Mouse (Mus musculus) heart, embryonic 14.5 days (tissue): Measurements from ENCODE around the gene Ptpn5. TPM values are rescaled to one million over a fixed set of nuclear protein-coding genes. Genes with fewer than 3 reads are reported as not detected.

Experiments
- ATAC-seq: fragments of 200-750 bp; cut with Nextera tagmentation; 2 replicates; pipeline ENCODE4 v1.8.0; 2017; ENCODE audit warnings: low read depth, moderate TSS enrichment; ENCODE audit not compliant: insufficient number of reproducible peaks, insufficient read depth, low FRiP score
- H3K27ac ChIP-seq, 2 experiments: fragments of 200-500 bp in 1 of 2; fragments of 300-500 bp in 1 of 2; sonication (generic) in 1 of 2; replicated peaks in 1 of 2; 2 replicates each; pipeline ENCODE4 v1.5.1; 2012 to 2014; ENCODE audit warnings: low read depth in 2 of 2, low read length in 2 of 2, control low read depth in 1 of 2, mild to moderate bottlenecking in 1 of 2, mixed read lengths in 1 of 2; ENCODE audit not compliant: control insufficient read depth in 1 of 2, insufficient read depth in 1 of 2
- H3K27me3 ChIP-seq: fragments of 300-500 bp; sonication (generic); 2 replicates; pipeline ENCODE4 v1.6.1; 2014; ENCODE audit warnings: mild to moderate bottlenecking, low read length, control low read depth; ENCODE audit not compliant: control insufficient read depth, insufficient read depth
- H3K36me3 ChIP-seq: fragments of 300-500 bp; sonication (generic); 2 replicates; pipeline ENCODE4 v1.6.1; 2014; ENCODE audit warnings: mild to moderate bottlenecking, control low read depth, low read length, mixed read lengths; ENCODE audit not compliant: control insufficient read depth, insufficient read depth
- H3K4me1 ChIP-seq, 2 experiments: fragments of 200-500 bp in 1 of 2; fragments of 300-500 bp in 1 of 2; sonication (generic) in 1 of 2; 2 replicates each; pipeline ENCODE4 v1.6.1; 2012 to 2014; ENCODE audit warnings: low read length in 2 of 2, control low read depth in 1 of 2, mixed read lengths in 1 of 2; ENCODE audit not compliant: control insufficient read depth in 2 of 2, insufficient read depth in 2 of 2
- H3K4me2 ChIP-seq: fragments of 300-500 bp; sonication (generic); 2 replicates; pipeline ENCODE4 v1.6.1; 2014; ENCODE audit warnings: mild to moderate bottlenecking, low read length
- H3K4me3 ChIP-seq, 2 experiments: fragments of 200-500 bp in 1 of 2; fragments of 300-500 bp in 1 of 2; sonication (generic) in 1 of 2; 2 replicates each; pipeline ENCODE4 v1.5.1; 2012 to 2014; ENCODE audit warnings: low read length in 2 of 2, mild to moderate bottlenecking in 2 of 2, control low read depth in 1 of 2, low read depth in 1 of 2, moderate library complexity in 1 of 2; ENCODE audit not compliant: control insufficient read depth in 1 of 2, insufficient read depth in 1 of 2
- H3K9ac ChIP-seq: fragments of 300-500 bp; sonication (generic); 2 replicates; pipeline ENCODE4 v1.6.1; 2014; ENCODE audit warnings: mild to moderate bottlenecking, low read length
- H3K9me3 ChIP-seq: fragments of 300-500 bp; sonication (generic); 2 replicates; pipeline ENCODE4 v1.6.1; 2016; ENCODE audit warnings: low read length, control low read depth; ENCODE audit not compliant: control insufficient read depth
- WGBS: fragments of 180-500 bp; shearing (Covaris S2); extraction: QIAGEN DNeasy Blood & Tissue Kit; methylation state at CpG from one replicate; pipeline ENCODE4 v1.1.7; 2014; 5-methylcytosine and 5-hydroxymethylcytosine counted together
- polyA plus RNA-seq: library from polyadenylated mRNA; unstranded; fragments of >200 nt; fragmentation: Nextera tagmentation; extraction: Ambion mirVana; gene quantifications from 2 replicates; pipeline ENCODE4 v1.2.1, GENCODE M21; 2014

The Ptpn5 gene
- polyA plus RNA-seq, 1 experiment from 2014 or later, result 0.09 TPM

- H3K27ac ChIP-seq, result no peak overlapping the region
- H3K9ac ChIP-seq, result peak overlapping the region; percentile 52
- H3K27me3 ChIP-seq, result peaks cover 59% of the 10 kb centered on the region
- peak overlapping the region; percentile 60 to 64 for H3K4me3 ChIP-seq
- H3K36me3 ChIP-seq, result no peaks in the 10 kb centered on the region
- peaks cover 2 to 6% of the 10 kb centered on the region in 2 experiments; a peak in 2 of 4 replicates for H3K4me1 ChIP-seq
- peak overlapping the region; percentile 99 for H3K4me2 ChIP-seq
- no peak for ATAC-seq
- H3K9me3 ChIP-seq, result no peaks in the 10 kb centered on the region
- WGBS, result under 1% methylated on average over 65 of the region's 65 CpGs
Observed at GRCm38 (mm10) chr7:47132180-47132930, 1.1 kb downstream of the Ptpn5 start.

- Histone ChIP-seq H3K9ac (peak overlapping the region; percentile 52), H3K9me3 (no peaks in the 10 kb centered on the region), H3K4me1 (peaks cover 2 to 6% of the 10 kb centered on the region in 2 experiments; a peak in 2 of 4 replicates), H3K36me3 (no peaks in the 10 kb centered on the region), H3K4me2 (peak overlapping the region; percentile 99), H3K27ac (no peak overlapping the region), H3K4me3 (peak overlapping the region; percentile 60 to 64; a peak in 3 of 4 replicates), H3K27me3 (peaks cover 59% of the 10 kb centered on the region)
- WGBS, result under 1% methylated on average over 15 of the region's 15 CpGs
- ATAC-seq, result no peak
Observed at GRCm38 (mm10) chr7:47131840-47132179, 1.7 kb downstream of the Ptpn5 start.

- Histone ChIP-seq H3K4me1 (peaks cover 2 to 6% of the 10 kb centered on the region in 2 experiments; a peak in 2 of 4 replicates), H3K27ac (no peak overlapping the region), H3K27me3 (peaks cover 59% of the 10 kb centered on the region), H3K36me3 (no peaks in the 10 kb centered on the region), H3K9me3 (no peaks in the 10 kb centered on the region), H3K9ac (no peak overlapping the region), H3K4me3 (no peak overlapping the region), H3K4me2 (no peak overlapping the region)
- 28% methylated on average over 8 of the region's 8 CpGs for WGBS
- ATAC-seq, result no peak
Observed at GRCm38 (mm10) chr7:47131258-47131657, 2.2 kb downstream of the Ptpn5 start.

GRCm38 (mm10) chr7:47122026-47122425 is 11.5 kb downstream of the Ptpn5 start:
- no peaks in the 10 kb centered on the region for H3K9me3 ChIP-seq
- no peak for ATAC-seq

GRCm38 (mm10) chr7:47116666-47117065 is 16.8 kb downstream of the Ptpn5 start:
- no peak overlapping the region for H3K9ac ChIP-seq
- no peak overlapping the region for H3K4me2 ChIP-seq
- no peaks in the 10 kb centered on the region for H3K36me3 ChIP-seq
- WGBS, result 64% methylated on average over 6 of the region's 6 CpGs
- no peak for ATAC-seq
- no peaks in the 10 kb centered on the region for H3K9me3 ChIP-seq
- H3K27ac ChIP-seq, result no peak overlapping the region
- no peaks in the 10 kb centered on the region for H3K27me3 ChIP-seq
- H3K4me3 ChIP-seq, result no peak overlapping the region
- H3K4me1 ChIP-seq, result no peaks in the 10 kb centered on the region

More at GRCm38 (mm10) chr7:47122026-47122425, 11.5 kb downstream of the Ptpn5 start:
- H3K4me1 ChIP-seq, result no peaks in the 10 kb centered on the region
- H3K27me3 ChIP-seq, result no peaks in the 10 kb centered on the region
- WGBS, result 83% methylated on average over 3 of the region's 3 CpGs
- H3K4me3 ChIP-seq, result no peak overlapping the region
- H3K27ac ChIP-seq, result no peak overlapping the region
- H3K36me3 ChIP-seq, result no peaks in the 10 kb centered on the region
- H3K9ac ChIP-seq, result no peak overlapping the region
- no peak overlapping the region for H3K4me2 ChIP-seq

GRCm38 (mm10) chr7:47115491-47115890 is 18.0 kb downstream of the Ptpn5 start:
- no peak for ATAC-seq

GRCm38 (mm10) chr7:47113383-47113782 is 20.1 kb downstream of the Ptpn5 start:
- H3K36me3 ChIP-seq, result no peaks in the 10 kb centered on the region
- 68% methylated on average over 7 of the region's 7 CpGs for WGBS
- H3K4me2 ChIP-seq, result no peak overlapping the region
- no peak overlapping the region for H3K9ac ChIP-seq
- ATAC-seq, result no peak
- H3K27ac ChIP-seq, result no peak overlapping the region
- H3K4me3 ChIP-seq, result no peak overlapping the region
- H3K4me1 ChIP-seq, result no peaks in the 10 kb centered on the region
- no peaks in the 10 kb centered on the region for H3K9me3 ChIP-seq
- no peaks in the 10 kb centered on the region for H3K27me3 ChIP-seq

More at GRCm38 (mm10) chr7:47115491-47115890, 18.0 kb downstream of the Ptpn5 start:
- Histone ChIP-seq H3K4me3 (no peak overlapping the region), H3K27me3 (no peaks in the 10 kb centered on the region), H3K4me2 (no peak overlapping the region), H3K9ac (no peak overlapping the region), H3K9me3 (no peaks in the 10 kb centered on the region), H3K4me1 (no peaks in the 10 kb centered on the region), H3K36me3 (no peaks in the 10 kb centered on the region), H3K27ac (no peak overlapping the region)
- 68% methylated on average over 2 of the region's 2 CpGs for WGBS

- Histone ChIP-seq H3K27me3 (no peaks in the 10 kb centered on the region), H3K9me3 (no peaks in the 10 kb centered on the region), H3K27ac (no peak overlapping the region), H3K36me3 (no peaks in the 10 kb centered on the region), H3K4me2 (no peak overlapping the region), H3K4me1 (no peaks in the 10 kb centered on the region), H3K9ac (no peak overlapping the region), H3K4me3 (no peak overlapping the region)
- 82% methylated on average over 5 of the region's 5 CpGs for WGBS
- no peak for ATAC-seq
Observed at GRCm38 (mm10) chr7:47112036-47112435, 21.4 kb downstream of the Ptpn5 start.
